23 mouse cellular contexts compared by ENCODE assay signal in the genomic region with DNA sequence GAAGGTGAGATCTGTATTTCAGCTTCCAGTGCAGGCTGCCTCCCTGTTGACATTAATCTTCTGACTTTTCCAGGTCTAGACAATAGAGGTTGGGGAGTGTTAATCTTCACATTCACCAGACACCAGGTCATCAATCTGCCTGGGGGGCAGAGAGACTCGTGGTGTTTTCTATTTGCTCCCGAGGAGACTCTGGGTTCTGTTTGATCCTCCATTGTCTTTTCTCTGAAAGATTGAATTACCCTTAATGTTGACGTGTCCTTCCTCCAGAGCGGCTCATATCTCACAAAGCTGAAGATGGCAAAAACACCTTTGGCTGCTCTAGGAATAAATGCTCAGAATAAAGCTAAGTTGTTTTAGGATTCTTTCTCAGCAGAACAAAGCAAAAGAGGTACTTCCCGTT.
"Had no signal": no experiment of that assay in that cellular context is flagged by ENCODE, and none has a peak within 500 bp of the region (broad histone marks: within the 10 kb centered on the region; RNA-seq: fewer than 3 reads in every experiment).

No protein-coding gene starts in this region.

- H3K36me3 ChIP-seq: heart, embryonic 13.5 days; heart, embryonic 15.5 days; hindbrain, embryonic 13.5 days; hindbrain, embryonic 15.5 days; limb, embryonic 10.5 days; limb, embryonic 12.5 days; liver, embryonic 13.5 days had no signal

- H3K9ac ChIP-seq: forebrain, postnatal 0 days; heart, embryonic 13.5 days; heart, embryonic 15.5 days; hindbrain, embryonic 13.5 days; hindbrain, embryonic 15.5 days; limb, embryonic 12.5 days; liver, embryonic 13.5 days had no signal

- ATAC-seq: forebrain, postnatal 0 days; hindbrain, postnatal 0 days; intestine, embryonic 16.5 days had no signal

- H3K4me2 ChIP-seq: heart, embryonic 11.5 days; heart, embryonic 13.5 days; heart, embryonic 15.5 days; hindbrain, embryonic 13.5 days; hindbrain, embryonic 15.5 days; limb, embryonic 12.5 days; liver, embryonic 11.5 days; liver, embryonic 13.5 days had no signal

- H3K27me3 ChIP-seq: heart, embryonic 13.5 days; heart, embryonic 15.5 days; hindbrain, embryonic 13.5 days; hindbrain, embryonic 15.5 days; limb, embryonic 12.5 days; liver, embryonic 13.5 days had no signal

- H3K27ac ChIP-seq: heart, adult 2 months; heart, embryonic 13.5 days; heart, embryonic 15.5 days; hindbrain, embryonic 15.5 days; hindbrain, postnatal 0 days; limb, embryonic 12.5 days; liver, embryonic 13.5 days had no signal

- DNase-seq: forebrain, postnatal 0 days; gastrocnemius, postnatal 14 days; gastrocnemius, postnatal 36 days; heart, adult 2 months; heart, postnatal 14 days; heart, postnatal 36 days; kidney, adult 11 months; kidney, adult 8-10 months; kidney, postnatal 36 days; layer of hippocampus, adult 9-11 months; layer of hippocampus, postnatal 36 days; liver; liver, embryonic 13.5 days had no signal

- H3K9me3 ChIP-seq: heart, embryonic 13.5 days; heart, embryonic 15.5 days; hindbrain, embryonic 13.5 days; hindbrain, embryonic 15.5 days; limb, embryonic 10.5 days; limb, embryonic 12.5 days; liver, embryonic 13.5 days had no signal

- H3K4me3 ChIP-seq: heart, adult 2 months; heart, embryonic 13.5 days; heart, embryonic 15.5 days; hindbrain, embryonic 13.5 days; hindbrain, embryonic 15.5 days; limb, embryonic 10.5 days; limb, embryonic 12.5 days; liver, embryonic 13.5 days had no signal

- H3K4me1 ChIP-seq: liver, embryonic 13.5 days had no signal
